Mouse (Mus musculus): ENCODE data around the gene Dnm3. TPM values are rescaled to one million over a fixed set of nuclear protein-coding genes. Genes with fewer than 3 reads are reported as not detected.

Dnm3 gene
- polyA plus RNA-seq, 1 experiment: 1.7 TPM

DNA sequence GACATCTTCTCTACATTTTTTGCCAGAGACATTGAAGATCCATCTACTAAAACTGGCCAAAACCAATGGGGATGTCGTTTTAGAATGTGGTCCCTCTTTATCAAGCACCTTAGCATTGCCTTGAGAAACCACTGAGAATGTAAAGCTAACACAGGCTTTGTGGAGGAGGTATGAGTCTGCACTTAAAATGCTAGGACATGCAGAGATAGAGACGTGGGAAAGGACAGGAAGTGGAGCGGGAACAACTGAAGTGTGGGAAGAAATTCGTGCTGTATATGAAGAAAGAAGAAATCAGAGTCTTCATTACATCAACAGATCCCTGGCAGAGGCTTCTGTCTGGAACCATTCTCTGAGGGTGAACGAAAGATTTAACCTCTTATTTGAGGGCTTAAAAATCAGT, 121.4 kb downstream of the Dnm3 start:
- no peak for TF ChIP-seq POLR2A (IDR thresholded peaks at IDR 0.05; ENCODE audit: insufficient read depth, low read length)
- TF ChIP-seq EP300 (IDR thresholded peaks at IDR 0.05; ENCODE audit: insufficient read depth, low read depth, low read length): no peak
- no peak for TF ChIP-seq CTCF (IDR thresholded peaks at IDR 0.05; ENCODE audit: low read depth, low read length)
- Histone ChIP-seq H3K4me1 (ENCODE audit: control insufficient read depth, insufficient read depth, low read length) (no peaks in the 10 kb centered on the region), H3K9me3 (replicated peaks; ENCODE audit: control insufficient read depth, insufficient read depth, low read length, poor library complexity, severe bottlenecking) (no peaks in the 10 kb centered on the region), H3K27me3 (ENCODE audit: control insufficient read depth, insufficient read depth, low read length, poor library complexity, severe bottlenecking) (no peaks in the 10 kb centered on the region), H3K9ac (ENCODE audit: low read depth, poor library complexity, severe bottlenecking) (no peak overlapping the region), H3K36me3 (ENCODE audit: control insufficient read depth, insufficient read depth, low read length, poor library complexity, severe bottlenecking) (no peaks in the 10 kb centered on the region), H3K4me3 (ENCODE audit: low read depth, low read length) (no peak overlapping the region), H3K27ac (ENCODE audit: insufficient read depth, low read length) (no peak overlapping the region)

DNA sequence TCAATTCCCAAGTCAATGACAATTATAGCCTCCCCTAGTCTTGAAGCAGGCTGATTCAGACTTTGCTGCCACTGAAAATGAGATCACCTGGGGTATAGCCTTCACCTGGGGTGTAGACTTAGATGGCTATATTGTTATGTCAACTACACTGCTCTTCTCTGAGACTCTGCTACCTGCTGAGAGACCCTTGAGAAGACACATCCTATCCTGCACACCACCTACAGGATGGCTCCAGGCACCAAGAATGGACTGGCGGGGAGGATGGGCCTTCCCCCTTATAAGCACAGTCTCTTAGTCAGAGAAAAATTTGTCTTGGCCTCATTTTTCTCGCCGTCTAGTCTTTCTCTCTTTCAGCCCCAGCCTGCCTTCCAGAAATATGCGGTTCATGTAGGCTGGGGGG, 123.1 kb downstream of the Dnm3 start:
- no peaks in the 10 kb centered on the region for H3K9me3 ChIP-seq (replicated peaks; ENCODE audit: control insufficient read depth, insufficient read depth, low read length, poor library complexity, severe bottlenecking)
- no peak for TF ChIP-seq CTCF (IDR thresholded peaks at IDR 0.05; ENCODE audit: low read depth, low read length)
- TF ChIP-seq POLR2A (IDR thresholded peaks at IDR 0.05; ENCODE audit: insufficient read depth, low read length): no peak
- no peak for TF ChIP-seq EP300 (IDR thresholded peaks at IDR 0.05; ENCODE audit: insufficient read depth, low read depth, low read length)
- no peaks in the 10 kb centered on the region for H3K36me3 ChIP-seq (ENCODE audit: control insufficient read depth, insufficient read depth, low read length, poor library complexity, severe bottlenecking)
- H3K9ac ChIP-seq (ENCODE audit: low read depth, poor library complexity, severe bottlenecking): no peak overlapping the region
- no peak overlapping the region for H3K4me3 ChIP-seq (ENCODE audit: low read depth, low read length)
- no peak overlapping the region for H3K27ac ChIP-seq (ENCODE audit: insufficient read depth, low read length)
- no peaks in the 10 kb centered on the region for H3K27me3 ChIP-seq (ENCODE audit: control insufficient read depth, insufficient read depth, low read length, poor library complexity, severe bottlenecking)
- H3K4me1 ChIP-seq (ENCODE audit: control insufficient read depth, insufficient read depth, low read length): no peaks in the 10 kb centered on the region

DNA sequence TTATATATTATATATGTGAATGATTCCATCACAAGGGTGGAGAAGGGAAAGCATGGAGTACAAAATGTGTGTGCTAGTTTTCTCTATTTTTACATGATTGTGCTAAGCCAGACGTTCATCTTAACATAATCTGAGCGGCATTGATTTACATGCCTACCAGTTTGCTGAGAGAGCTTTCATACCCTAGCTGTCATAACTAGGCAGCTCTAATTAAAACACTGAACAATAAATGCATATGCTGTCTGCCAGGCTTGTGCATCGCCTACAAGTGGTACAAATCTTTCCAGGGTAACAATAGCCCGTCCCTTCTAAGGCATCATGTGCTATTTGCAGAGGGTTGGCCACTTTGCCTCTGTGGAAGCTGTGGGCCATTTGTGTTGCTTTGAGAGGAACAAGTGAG, 124.0 kb downstream of the Dnm3 start:
- no peaks in the 10 kb centered on the region for H3K4me1 ChIP-seq (ENCODE audit: control insufficient read depth, insufficient read depth, low read length)
- no peak overlapping the region for H3K4me3 ChIP-seq (ENCODE audit: low read depth, low read length)
- H3K9ac ChIP-seq (ENCODE audit: low read depth, poor library complexity, severe bottlenecking): no peak overlapping the region
- TF ChIP-seq POLR2A (IDR thresholded peaks at IDR 0.05; ENCODE audit: insufficient read depth, low read length): no peak
- no peak for TF ChIP-seq CTCF (IDR thresholded peaks at IDR 0.05; ENCODE audit: low read depth, low read length)
- TF ChIP-seq EP300 (IDR thresholded peaks at IDR 0.05; ENCODE audit: insufficient read depth, low read depth, low read length): no peak
- H3K9me3 ChIP-seq (replicated peaks; ENCODE audit: control insufficient read depth, insufficient read depth, low read length, poor library complexity, severe bottlenecking): no peaks in the 10 kb centered on the region
- no peak overlapping the region for H3K27ac ChIP-seq (ENCODE audit: insufficient read depth, low read length)
- H3K36me3 ChIP-seq (ENCODE audit: control insufficient read depth, insufficient read depth, low read length, poor library complexity, severe bottlenecking): no peaks in the 10 kb centered on the region
- H3K27me3 ChIP-seq (ENCODE audit: control insufficient read depth, insufficient read depth, low read length, poor library complexity, severe bottlenecking): no peaks in the 10 kb centered on the region

DNA sequence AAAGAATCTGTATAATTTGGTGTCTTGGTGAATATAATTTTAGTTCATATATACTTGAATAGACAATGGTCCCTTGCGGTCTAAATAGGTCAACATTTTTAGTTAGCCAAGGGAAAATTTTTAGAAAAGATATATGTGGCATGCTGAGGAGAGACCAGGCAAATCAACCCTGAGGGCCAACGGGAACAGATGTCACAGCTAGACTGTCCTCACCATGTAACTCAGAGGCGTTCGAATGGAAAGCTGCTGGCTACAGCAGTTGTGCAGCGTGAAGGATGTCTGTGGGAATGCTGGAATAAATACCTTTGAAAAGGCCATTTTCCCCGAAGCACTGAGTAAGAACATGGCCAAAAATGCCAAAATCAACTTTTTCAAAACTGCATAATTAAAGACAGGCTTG, 128.5 kb downstream of the Dnm3 start:
- Histone ChIP-seq H3K27ac (ENCODE audit: insufficient read depth, low read length) (no peak overlapping the region), H3K4me1 (ENCODE audit: control insufficient read depth, insufficient read depth, low read length) (no peaks in the 10 kb centered on the region), H3K9ac (ENCODE audit: low read depth, poor library complexity, severe bottlenecking) (no peak overlapping the region), H3K36me3 (ENCODE audit: control insufficient read depth, insufficient read depth, low read length, poor library complexity, severe bottlenecking) (no peaks in the 10 kb centered on the region), H3K27me3 (ENCODE audit: control insufficient read depth, insufficient read depth, low read length, poor library complexity, severe bottlenecking) (no peaks in the 10 kb centered on the region), H3K4me3 (ENCODE audit: low read depth, low read length) (no peak overlapping the region), H3K9me3 (replicated peaks; ENCODE audit: control insufficient read depth, insufficient read depth, low read length, poor library complexity, severe bottlenecking) (no peaks in the 10 kb centered on the region)
- no peak for TF ChIP-seq POLR2A (IDR thresholded peaks at IDR 0.05; ENCODE audit: insufficient read depth, low read length)
- no peak for TF ChIP-seq EP300 (IDR thresholded peaks at IDR 0.05; ENCODE audit: insufficient read depth, low read depth, low read length)
- TF ChIP-seq CTCF (IDR thresholded peaks at IDR 0.05; ENCODE audit: low read depth, low read length): no peak

DNA sequence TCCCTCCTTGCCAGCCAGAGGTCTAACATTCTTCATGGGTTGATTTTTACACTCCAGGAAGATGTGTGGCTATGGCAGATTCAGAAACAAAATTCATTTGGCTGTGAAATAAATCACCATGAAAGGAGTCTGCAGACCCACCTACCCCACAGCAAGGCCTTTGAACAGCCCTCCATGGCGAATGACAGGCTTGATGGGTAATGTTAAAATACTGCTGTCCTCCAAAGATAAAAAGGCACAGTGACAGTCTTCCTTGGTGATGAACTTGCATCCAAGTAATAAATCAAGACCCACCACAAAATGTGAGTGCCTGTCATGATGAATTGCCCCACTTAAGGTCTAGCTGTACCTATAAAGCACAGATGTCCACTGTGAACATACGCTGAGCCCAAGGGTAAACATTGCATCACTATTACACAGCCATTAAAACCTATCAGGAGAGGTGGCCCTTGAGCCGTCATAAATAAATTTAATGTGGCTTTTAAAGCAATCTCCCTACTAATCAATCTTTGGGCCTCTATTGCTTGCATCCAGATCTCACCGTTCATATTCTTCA, 131.3 kb downstream of the Dnm3 start:
- Histone ChIP-seq H3K27me3 (ENCODE audit: control insufficient read depth, insufficient read depth, low read length, poor library complexity, severe bottlenecking) (no peaks in the 10 kb centered on the region), H3K9ac (ENCODE audit: low read depth, poor library complexity, severe bottlenecking) (no peak overlapping the region), H3K27ac (ENCODE audit: insufficient read depth, low read length) (no peak overlapping the region), H3K36me3 (ENCODE audit: control insufficient read depth, insufficient read depth, low read length, poor library complexity, severe bottlenecking) (no peaks in the 10 kb centered on the region), H3K4me3 (ENCODE audit: low read depth, low read length) (no peak overlapping the region), H3K9me3 (replicated peaks; ENCODE audit: control insufficient read depth, insufficient read depth, low read length, poor library complexity, severe bottlenecking) (no peaks in the 10 kb centered on the region), H3K4me1 (ENCODE audit: control insufficient read depth, insufficient read depth, low read length) (no peaks in the 10 kb centered on the region)
- TF ChIP-seq CTCF (IDR thresholded peaks at IDR 0.05; ENCODE audit: low read depth, low read length) (no peak), POLR2A (IDR thresholded peaks at IDR 0.05; ENCODE audit: insufficient read depth, low read length) (no peak), EP300 (IDR thresholded peaks at IDR 0.05; ENCODE audit: insufficient read depth, low read depth, low read length) (no peak)

DNA sequence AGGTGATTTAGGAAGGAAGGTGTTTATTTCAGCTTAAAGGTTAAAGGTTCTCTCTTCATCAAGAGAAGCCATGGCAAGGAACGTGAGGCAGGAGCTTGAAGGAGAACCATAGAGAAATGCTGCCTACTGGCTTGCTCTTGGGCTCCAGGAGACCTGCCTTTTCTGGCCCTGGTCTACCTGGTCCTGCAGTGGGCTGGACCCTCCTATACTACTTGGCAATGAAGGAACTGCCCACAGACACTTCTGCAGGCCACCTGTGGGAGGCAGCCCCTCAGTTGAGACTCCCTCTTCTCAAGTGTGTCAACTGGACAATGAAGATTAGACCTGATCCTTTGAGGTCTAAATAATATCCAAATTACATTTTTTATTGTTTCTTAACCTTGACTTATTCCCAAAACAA, 140.7 kb downstream of the Dnm3 start:
- no peaks in the 10 kb centered on the region for H3K27me3 ChIP-seq (ENCODE audit: control insufficient read depth, insufficient read depth, low read length, poor library complexity, severe bottlenecking)
- no peaks in the 10 kb centered on the region for H3K4me1 ChIP-seq (ENCODE audit: control insufficient read depth, insufficient read depth, low read length)
- no peak overlapping the region for H3K27ac ChIP-seq (ENCODE audit: insufficient read depth, low read length)
- TF ChIP-seq CTCF (IDR thresholded peaks at IDR 0.05; ENCODE audit: low read depth, low read length) (no peak), EP300 (IDR thresholded peaks at IDR 0.05; ENCODE audit: insufficient read depth, low read depth, low read length) (no peak), POLR2A (IDR thresholded peaks at IDR 0.05; ENCODE audit: insufficient read depth, low read length) (no peak)
- no peak overlapping the region for H3K4me3 ChIP-seq (ENCODE audit: low read depth, low read length)
- no peaks in the 10 kb centered on the region for H3K9me3 ChIP-seq (replicated peaks; ENCODE audit: control insufficient read depth, insufficient read depth, low read length, poor library complexity, severe bottlenecking)
- H3K36me3 ChIP-seq (ENCODE audit: control insufficient read depth, insufficient read depth, low read length, poor library complexity, severe bottlenecking): no peaks in the 10 kb centered on the region
- no peak overlapping the region for H3K9ac ChIP-seq (ENCODE audit: low read depth, poor library complexity, severe bottlenecking)
